Mouse (Mus musculus) megakaryocyte, embryonic 14.5 days (primary cell): ENCODE measurements at regions not wholly inside any gene's neighbourhood (a gene's known extent, or its start where the extent isn't known, plus 50 kb on each side); places are given as distances from the start of the nearest gene placed in this dataset.

ENCODE experiments used
- FLI1 ChIP-seq: IDR thresholded peaks from 2 replicates; pipeline ENCODE4 v1.6.1; 2012; ENCODE audit warnings: low read length, inconsistent platforms, mixed read lengths
- GATA1 ChIP-seq: IDR thresholded peaks from 3 replicates; pipeline ENCODE4 v1.6.1; 2012; ENCODE audit warnings: mixed read lengths, low read length, inconsistent platforms, borderline replicate concordance

GRCm38 (mm10) chr7:137841044-137841443, 403.6 kb downstream of the Glrx3 start:
- TF ChIP-seq GATA1 (no peak), FLI1 (no peak)
